Mouse (Mus musculus) liver, embryonic 14.5 days (tissue): Measurements from ENCODE around the gene Banf2. TPM values are rescaled to one million over a fixed set of nuclear protein-coding genes. Genes with fewer than 3 reads are reported as not detected.

Experiments used
- ATAC-seq: fragments of 200-750 bp; cut with Nextera tagmentation; 2 replicates; pipeline ENCODE4 v1.8.0; 2017; ENCODE audit warnings: moderate number of reproducible peaks, mild to moderate bottlenecking, moderate library complexity; ENCODE audit not compliant: insufficient read depth
- DNase-seq, 3 experiments: peaks; one replicate each; pipeline ENCODE4 v3.0.0-alpha.2; 2012 to 2013; ENCODE audit warnings: low read depth in 3 of 3, low spot score in 3 of 3
- H3K27ac ChIP-seq: fragments of 300-500 bp; sonication (generic); 2 replicates; pipeline ENCODE4 v1.5.1; 2014; ENCODE audit warnings: moderate library complexity, mild to moderate bottlenecking, control low read depth, inconsistent platforms
- H3K27me3 ChIP-seq: fragments of 300-500 bp; sonication (generic); 2 replicates; pipeline ENCODE4 v1.6.1; 2014; ENCODE audit warnings: mild to moderate bottlenecking, low read length, moderate library complexity; ENCODE audit not compliant: control insufficient read depth, insufficient read depth
- H3K36me3 ChIP-seq: fragments of 300-500 bp; sonication (generic); replicated peaks from 2 replicates; pipeline ENCODE4 v1.6.1; 2014; ENCODE audit warnings: low read depth; ENCODE audit not compliant: control insufficient read depth, insufficient read depth
- H3K4me1 ChIP-seq, 2 experiments: fragments of 200-500 bp in 1 of 2; fragments of 300-500 bp in 1 of 2; sonication (generic) in 1 of 2; replicated peaks; 2 replicates each; pipeline ENCODE4 v1.6.1; 2012 to 2014; ENCODE audit warnings: antibody characterized with exemption in 1 of 2, inconsistent platforms in 1 of 2, low read length in 1 of 2; ENCODE audit not compliant: control insufficient read depth in 2 of 2, insufficient read depth in 2 of 2
- H3K4me2 ChIP-seq: fragments of 300-500 bp; sonication (generic); 2 replicates; pipeline ENCODE4 v1.6.1; 2014; ENCODE audit warnings: low read depth, mild to moderate bottlenecking, control low read depth, moderate library complexity
- H3K4me3 ChIP-seq, 2 experiments: fragments of 200-500 bp in 1 of 2; fragments of 300-500 bp in 1 of 2; sonication (generic) in 1 of 2; 2 replicates each; pipeline ENCODE4 v1.5.1; 2012 to 2014; ENCODE audit warnings: low read depth in 2 of 2, low read length in 2 of 2, mild to moderate bottlenecking in 2 of 2, control low read depth in 1 of 2, inconsistent platforms in 1 of 2, moderate library complexity in 1 of 2; ENCODE audit not compliant: insufficient read depth in 1 of 2
- H3K9ac ChIP-seq: fragments of 300-500 bp; sonication (generic); replicated peaks from 2 replicates; pipeline ENCODE4 v1.6.1; 2014; ENCODE audit warnings: mild to moderate bottlenecking, control low read depth, moderate library complexity
- H3K9me3 ChIP-seq: fragments of 300-500 bp; sonication (generic); 2 replicates; pipeline ENCODE4 v1.6.1; 2016; ENCODE audit warnings: low read length, mixed read lengths; ENCODE audit not compliant: control insufficient read depth
- CTCF ChIP-seq: IDR thresholded peaks from 2 replicates; pipeline ENCODE4 v1.5.1; 2016; ENCODE audit warnings: antibody characterized with exemption, low read depth, control low read depth
- EP300 ChIP-seq: IDR thresholded peaks from 2 replicates; pipeline ENCODE4 v1.6.1; 2016; ENCODE audit warnings: antibody characterized with exemption, low read depth
- WGBS: fragments of 180-500 bp; shearing (Covaris S2); extraction: QIAGEN DNeasy Blood & Tissue Kit; methylation state at CpG from one replicate; pipeline ENCODE4 v1.1.7; 2014; ENCODE audit not compliant: insufficient replicate concordance; 5-methylcytosine and 5-hydroxymethylcytosine counted together
- polyA plus RNA-seq, 2 experiments: library from polyadenylated mRNA; depleted of rRNA in 1 of 2; stranded (reverse) in 1 of 2; unstranded in 1 of 2; fragments of >200 nt; fragmentation: Nextera tagmentation in 1 of 2; extraction: Ambion mirVana in 1 of 2; gene quantifications; 2 replicates each; pipeline versions ENCODE4 v1.2.1 to v1.2.3; 2012 to 2014

Gene Banf2
- polyA plus RNA-seq, 2 experiments: not detected

- Histone ChIP-seq H3K4me3 (no peak overlapping the region), H3K36me3 (no peaks in the 10 kb centered on the region), H3K4me1 (peaks cover 0 to 5% of the 10 kb centered on the region in 2 experiments; a peak in 2 of 4 replicates), H3K4me2 (no peak overlapping the region), H3K27ac (no peak overlapping the region), H3K9me3 (no peaks in the 10 kb centered on the region), H3K27me3 (no peaks in the 10 kb centered on the region), H3K9ac (no peak overlapping the region)
- ATAC-seq (no peak), DNase-seq (no peak)
- WGBS: 58% methylated on average over 7 of the region's 7 CpGs
- no peak for TF ChIP-seq EP300
- no peak for TF ChIP-seq CTCF
Measured at GRCm38 (mm10) chr2:144070479-144070878, 37.6 kb downstream of the Banf2 start.

DNA sequence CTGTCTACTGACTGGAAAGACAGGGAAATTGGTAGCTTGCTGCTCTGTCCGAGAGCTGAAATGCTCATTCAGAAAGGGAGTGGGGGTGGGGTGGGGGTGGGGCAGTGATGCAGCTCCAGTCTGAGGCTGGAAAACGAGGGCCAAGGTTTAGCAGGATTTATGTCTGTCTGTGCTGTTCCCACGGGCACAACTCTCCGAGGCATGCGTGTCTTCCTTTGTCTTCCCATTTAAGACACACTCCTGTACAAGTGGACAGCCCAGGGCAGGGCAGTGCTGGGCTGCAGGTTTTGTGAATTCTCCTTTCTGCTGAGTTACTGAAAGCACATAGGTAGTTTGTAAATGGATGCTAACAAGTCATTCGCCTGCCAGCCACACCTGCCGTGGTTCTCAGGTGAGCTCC lies 39.8 kb downstream of the Banf2 start:
- Histone ChIP-seq H3K4me3 (no peak overlapping the region), H3K27me3 (no peaks in the 10 kb centered on the region), H3K27ac (no peak overlapping the region), H3K4me2 (no peak overlapping the region), H3K4me1 (peaks cover 0 to 5% of the 10 kb centered on the region in 2 experiments; a peak in 2 of 4 replicates), H3K9ac (no peak overlapping the region), H3K9me3 (no peaks in the 10 kb centered on the region), H3K36me3 (no peaks in the 10 kb centered on the region)
- DNase-seq: no peak
- 50% methylated on average over 7 of the region's 7 CpGs for WGBS
- ATAC-seq: no peak
- TF ChIP-seq CTCF (no peak), EP300 (no peak)

- H3K36me3 ChIP-seq: no peaks in the 10 kb centered on the region
- ATAC-seq (no peak), DNase-seq (peak in 1 of 3 experiments; percentile 2)
- H3K27me3 ChIP-seq: no peaks in the 10 kb centered on the region
- 78% methylated on average over 5 of the region's 5 CpGs for WGBS
- TF ChIP-seq CTCF (no peak), EP300 (no peak)
- no peak overlapping the region for H3K9ac ChIP-seq
- H3K4me3 ChIP-seq: no peak overlapping the region
- no peak overlapping the region for H3K4me2 ChIP-seq
- no peak overlapping the region for H3K27ac ChIP-seq
- H3K9me3 ChIP-seq: no peaks in the 10 kb centered on the region
- peaks cover 0 to 3% of the 10 kb centered on the region in 2 experiments; a peak in 1 of 4 replicates for H3K4me1 ChIP-seq
Measured at GRCm38 (mm10) chr2:144074059-144074458, 41.2 kb downstream of the Banf2 start.

GRCm38 (mm10) chr2:144076625-144077024 lies 43.8 kb downstream of the Banf2 start:
- no peak for DNase-seq

DNA sequence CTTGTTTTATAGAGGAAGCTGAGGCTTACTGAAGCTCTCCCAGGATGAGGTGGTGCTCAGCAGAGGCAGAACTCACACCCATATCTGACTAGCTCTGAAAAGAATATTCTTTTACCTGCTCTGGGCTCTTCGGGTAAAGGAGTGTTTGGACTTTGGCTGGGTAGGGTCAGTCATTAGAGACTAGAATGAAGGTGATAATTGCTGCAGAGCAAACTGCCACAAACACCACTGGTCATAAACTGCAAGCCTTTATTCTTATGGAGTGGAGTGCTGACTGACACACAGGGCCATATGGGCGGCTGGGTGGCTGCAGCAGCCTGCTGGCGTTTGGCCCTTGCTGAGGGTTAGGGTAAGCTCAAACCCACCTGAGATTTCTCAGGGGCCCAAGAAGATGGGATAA lies 46.0 kb downstream of the Banf2 start:
- ATAC-seq (no peak), DNase-seq (no peak)
- Histone ChIP-seq H3K27ac (no peak overlapping the region), H3K9me3 (no peaks in the 10 kb centered on the region), H3K4me1 (no peaks in the 10 kb centered on the region; a peak in 1 of 4 replicates), H3K9ac (no peak overlapping the region), H3K4me3 (no peak overlapping the region), H3K4me2 (no peak overlapping the region), H3K36me3 (no peaks in the 10 kb centered on the region), H3K27me3 (no peaks in the 10 kb centered on the region)
- 66% methylated on average over 3 of the region's 3 CpGs for WGBS
- no peak for TF ChIP-seq CTCF
- no peak for TF ChIP-seq EP300

More at GRCm38 (mm10) chr2:144076625-144077024, 43.8 kb downstream of the Banf2 start:
- H3K36me3 ChIP-seq: no peaks in the 10 kb centered on the region
- no peak overlapping the region for H3K9ac ChIP-seq
- no peak overlapping the region for H3K4me3 ChIP-seq
- H3K27me3 ChIP-seq: no peaks in the 10 kb centered on the region
- TF ChIP-seq EP300 (no peak), CTCF (no peak)
- no peak overlapping the region for H3K4me2 ChIP-seq
- no peak overlapping the region for H3K27ac ChIP-seq
- 58% methylated on average over 2 of the region's 2 CpGs for WGBS
- peaks cover 0 to 3% of the 10 kb centered on the region in 2 experiments; a peak in 1 of 4 replicates for H3K4me1 ChIP-seq
- H3K9me3 ChIP-seq: no peaks in the 10 kb centered on the region
- no peak for ATAC-seq
